Mouse (Mus musculus) kidney, postnatal 4 days (tissue): ENCODE results near the gene Celf2.
A peak's percentile ranks its signal among the peaks of the same experiment; 100 is the strongest.

Experiments used
- DNase-seq, 2 experiments: peaks; one replicate each; pipeline ENCODE4 v3.0.0; 2021; ENCODE audit warnings: mixed read lengths in 2 of 2

The Celf2 gene

GRCm38 (mm10) chr2:6830021-6830420 lies 679.3 kb downstream of the Celf2 start:
- no peak for DNase-seq

GRCm38 (mm10) chr2:6827583-6827982 lies 681.8 kb downstream of the Celf2 start:
- no peak for DNase-seq

GRCm38 (mm10) chr2:6823021-6823420 lies 686.3 kb downstream of the Celf2 start:
- DNase-seq: no peak

- DNase-seq: no peak
Measured at GRCm38 (mm10) chr2:6821593-6821992, 687.8 kb downstream of the Celf2 start.

- no peak for DNase-seq
Measured at GRCm38 (mm10) chr2:6815281-6815680, 694.1 kb downstream of the Celf2 start.

DNA sequence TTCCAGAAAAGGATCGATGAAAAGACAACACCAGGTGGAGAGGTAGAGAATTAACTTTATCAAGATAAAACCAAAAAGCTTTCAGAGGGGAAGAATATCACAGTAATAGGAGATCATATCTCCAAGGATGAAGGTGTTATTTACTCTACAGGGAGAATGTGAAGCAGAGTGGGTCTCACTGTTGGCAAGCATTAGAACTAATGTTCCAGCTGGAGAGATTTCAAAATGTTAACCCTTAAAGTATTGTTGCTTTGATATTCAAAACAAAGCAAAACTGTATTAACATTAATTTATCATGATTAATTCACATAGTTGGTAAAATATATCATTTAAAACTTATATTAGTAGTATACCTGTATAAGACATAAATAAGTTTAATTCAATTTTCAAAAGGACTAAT lies 700.6 kb downstream of the Celf2 start:
- no peak for DNase-seq

- no peak for DNase-seq
Measured at GRCm38 (mm10) chr2:6796754-6797153, 712.6 kb downstream of the Celf2 start.

DNA sequence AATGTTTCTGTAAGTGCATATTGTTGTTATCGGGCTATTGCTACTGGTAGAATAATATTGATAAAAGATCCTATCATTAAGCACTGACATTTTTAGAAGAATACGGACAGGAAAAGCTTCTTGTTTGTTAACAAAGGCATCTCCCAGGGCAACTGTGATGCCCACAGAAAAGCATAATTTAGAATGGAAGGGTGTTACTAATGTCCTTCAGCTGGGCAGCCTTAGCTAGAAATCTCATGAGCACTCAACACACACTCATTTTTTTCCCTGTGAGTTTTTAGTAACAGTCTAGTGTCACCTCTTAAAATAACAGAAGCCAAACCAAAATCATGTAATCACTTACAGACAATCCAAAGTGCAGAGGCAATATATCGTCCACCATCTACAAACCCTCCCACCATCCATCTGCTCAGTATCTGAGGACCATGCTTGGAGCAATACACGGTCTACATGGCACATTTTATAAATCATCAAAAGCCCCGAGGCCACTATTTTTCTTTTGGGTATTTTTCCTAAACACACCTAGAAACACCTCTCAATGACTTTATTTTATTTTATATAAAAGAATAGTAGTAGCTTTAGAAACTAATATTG lies 713.3 kb downstream of the Celf2 start:
- DNase-seq: no peak

DNA sequence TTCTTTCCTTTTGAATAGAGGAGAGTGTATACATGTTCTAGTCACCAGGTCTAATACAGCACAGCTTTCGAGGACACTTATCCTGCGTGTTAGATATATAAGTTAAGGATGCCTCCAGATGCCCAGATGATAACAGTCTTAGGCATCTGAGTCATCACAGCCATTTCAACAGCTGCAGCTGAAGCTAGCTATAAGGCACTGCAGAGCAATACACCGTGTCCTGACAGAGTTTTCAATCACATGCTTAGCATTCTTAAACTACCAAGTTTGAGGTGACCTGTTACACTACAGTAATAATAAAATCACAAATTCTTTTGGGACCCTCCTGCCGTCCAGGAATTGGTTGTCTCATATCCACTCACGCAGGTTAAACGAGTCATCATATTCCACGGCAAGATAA lies 714.5 kb downstream of the Celf2 start:
- no peak for DNase-seq

- no peak for DNase-seq
Measured at GRCm38 (mm10) chr2:6790876-6791275, 718.5 kb downstream of the Celf2 start.

DNA sequence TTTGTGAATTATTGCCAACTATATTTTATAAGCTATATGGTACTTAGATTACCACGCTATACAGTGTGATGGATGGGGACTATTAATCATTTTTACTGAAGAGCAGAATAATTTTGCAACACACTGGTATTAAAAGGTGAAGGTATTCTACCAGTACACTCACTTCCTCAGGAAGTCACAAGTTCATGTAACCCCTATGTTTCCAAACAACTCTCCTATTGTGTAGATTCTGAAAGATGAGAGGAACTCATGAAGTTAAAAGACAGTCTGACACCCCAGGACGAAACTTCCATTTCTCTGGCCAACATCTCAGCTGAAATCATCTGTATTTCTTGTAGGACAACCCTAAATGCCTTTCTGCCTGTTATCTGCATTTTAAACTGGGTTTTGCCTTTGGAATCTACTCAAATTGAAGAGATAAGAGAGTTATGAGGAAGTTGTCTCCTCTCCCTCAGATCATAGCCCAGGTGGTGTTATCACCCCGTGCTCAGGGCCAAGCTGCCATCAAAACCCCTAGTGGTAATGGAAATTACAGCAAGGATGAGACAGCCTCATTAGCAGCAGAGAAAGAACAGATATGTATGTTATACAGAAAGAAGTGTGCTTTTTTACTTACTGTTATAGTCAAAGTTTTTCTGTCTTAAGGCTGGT lies 722.7 kb downstream of the Celf2 start:
- DNase-seq: no peak

GRCm38 (mm10) chr2:6770214-6770613 lies 739.1 kb downstream of the Celf2 start:
- DNase-seq: no peak

DNA sequence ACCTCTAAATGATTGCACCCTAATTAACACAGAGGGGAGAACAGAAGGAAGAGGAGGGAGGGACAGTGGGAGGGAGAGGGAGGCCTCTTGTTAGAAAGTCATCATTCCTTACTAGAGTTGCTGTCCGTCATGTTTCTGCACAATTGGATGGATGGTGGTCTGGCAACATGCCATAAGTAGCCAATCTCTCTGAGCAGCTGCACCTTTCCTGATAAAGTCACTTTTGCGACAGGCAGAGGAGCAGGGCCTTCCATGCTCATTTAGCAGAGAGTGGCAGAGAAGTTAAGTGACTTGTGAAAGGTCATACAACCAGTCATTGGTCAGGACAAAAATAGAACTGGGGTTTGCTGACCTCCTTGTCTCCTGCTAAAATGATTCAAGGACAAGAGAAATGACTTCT lies 747.0 kb downstream of the Celf2 start:
- peak in 1 of 2 experiments; percentile 6 for DNase-seq

- DNase-seq: no peak
Measured at GRCm38 (mm10) chr2:6743173-6743572, 766.2 kb downstream of the Celf2 start.

GRCm38 (mm10) chr2:6739998-6740668 lies 769.2 kb downstream of the Celf2 start:
- no peak for DNase-seq

- DNase-seq: no peak
Measured at GRCm38 (mm10) chr2:6732026-6732425, 777.3 kb downstream of the Celf2 start.

- DNase-seq: no peak
Measured at GRCm38 (mm10) chr2:6730860-6731259, 778.5 kb downstream of the Celf2 start.

DNA sequence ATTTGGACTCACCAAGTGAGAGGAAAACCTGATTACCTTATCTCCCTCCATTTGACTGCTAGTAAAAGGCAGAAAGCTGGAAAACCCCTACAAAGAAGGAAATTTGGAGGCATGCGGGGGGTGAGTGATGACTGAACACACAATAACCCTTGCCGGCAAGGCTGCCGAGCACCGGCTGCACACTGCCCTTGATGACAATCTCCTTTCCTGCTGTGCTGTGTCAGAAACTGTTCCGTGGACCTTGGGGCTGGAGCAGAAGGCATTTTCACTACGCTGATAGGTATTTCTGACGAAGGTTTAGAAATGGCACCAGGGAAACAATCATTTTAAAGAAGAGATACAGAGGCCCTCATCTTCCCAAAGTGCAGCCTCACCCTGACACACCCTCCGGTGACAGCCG lies 779.4 kb downstream of the Celf2 start:
- no peak for DNase-seq

- DNase-seq: no peak
Measured at GRCm38 (mm10) chr2:6728840-6729252, 780.5 kb downstream of the Celf2 start.

GRCm38 (mm10) chr2:6727366-6727765 lies 782.0 kb downstream of the Celf2 start:
- DNase-seq: no peak

DNA sequence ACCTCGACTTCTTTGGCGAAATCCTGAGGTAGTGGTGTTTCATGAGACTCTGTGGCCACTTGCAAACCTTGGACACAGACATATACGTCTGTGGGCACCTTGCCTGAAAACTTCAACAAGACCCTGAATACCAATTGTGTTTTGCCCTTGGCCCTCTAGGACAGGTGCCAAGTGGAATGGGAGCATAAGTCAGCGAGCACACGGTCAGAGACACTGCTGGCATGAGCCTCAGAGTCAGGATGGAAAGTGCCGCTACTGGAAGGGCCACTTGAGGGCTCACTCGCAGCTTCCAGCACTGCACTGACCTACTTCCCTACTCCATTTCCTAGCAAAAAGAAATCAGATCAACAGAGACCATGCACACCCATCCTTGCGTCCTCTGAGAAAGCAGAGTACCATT lies 783.3 kb downstream of the Celf2 start:
- DNase-seq: no peak

GRCm38 (mm10) chr2:6723602-6724001 lies 785.8 kb downstream of the Celf2 start:
- DNase-seq: no peak

DNA sequence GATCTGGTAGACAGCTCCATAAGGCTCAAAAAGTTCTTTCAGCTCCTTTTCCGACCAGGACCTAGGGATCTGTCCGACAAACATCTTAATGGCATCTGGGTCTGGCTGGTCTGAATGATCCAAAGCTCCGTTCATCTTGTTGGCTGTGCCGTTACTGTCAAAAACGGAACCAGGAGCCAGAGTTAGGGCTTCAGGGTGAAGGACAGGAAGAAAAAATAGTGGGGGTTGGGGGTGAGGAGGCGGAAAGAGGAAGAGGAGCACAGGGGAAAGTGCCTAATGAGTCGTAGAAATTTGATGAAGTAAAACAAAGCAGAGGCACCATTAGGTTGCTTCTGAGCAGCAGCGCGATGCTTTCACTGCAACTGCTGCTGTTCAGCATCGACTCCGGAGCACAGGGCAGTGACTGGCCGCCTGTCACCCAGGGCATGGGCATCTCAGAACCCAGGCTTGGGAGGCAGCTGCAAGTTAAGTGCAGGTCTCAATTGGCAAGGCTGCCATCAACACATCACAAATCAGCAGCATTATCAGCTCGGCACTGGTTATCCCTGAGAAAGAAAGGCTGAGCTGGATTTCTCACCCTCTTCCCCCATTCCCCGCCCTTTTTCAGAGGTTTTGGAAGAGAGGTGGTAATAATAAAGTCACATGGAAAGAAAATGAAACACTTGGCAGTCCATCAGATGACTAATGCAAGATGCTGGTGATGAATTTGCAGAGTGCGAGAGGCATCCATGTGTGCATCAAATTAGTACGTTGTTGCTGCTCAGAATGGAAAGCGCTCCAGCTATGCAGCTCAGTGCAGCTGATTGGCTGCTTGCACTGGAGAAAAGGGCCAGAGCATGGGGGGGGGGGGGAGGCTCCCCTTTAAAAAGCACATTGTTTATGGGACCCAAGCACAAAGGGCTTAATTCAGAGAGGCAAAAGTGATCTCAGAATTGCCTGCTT lies 787.6 kb downstream of the Celf2 start:
- DNase-seq: peak; percentile 29
